Mouse (Mus musculus) kidney, postnatal 14 days (tissue): ENCODE data around the gene Cntnap4.

Source experiments
- DNase-seq: peaks from one replicate; pipeline ENCODE4 v3.0.0; 2022; ENCODE audit warnings: mixed read lengths

Cntnap4 gene

DNA sequence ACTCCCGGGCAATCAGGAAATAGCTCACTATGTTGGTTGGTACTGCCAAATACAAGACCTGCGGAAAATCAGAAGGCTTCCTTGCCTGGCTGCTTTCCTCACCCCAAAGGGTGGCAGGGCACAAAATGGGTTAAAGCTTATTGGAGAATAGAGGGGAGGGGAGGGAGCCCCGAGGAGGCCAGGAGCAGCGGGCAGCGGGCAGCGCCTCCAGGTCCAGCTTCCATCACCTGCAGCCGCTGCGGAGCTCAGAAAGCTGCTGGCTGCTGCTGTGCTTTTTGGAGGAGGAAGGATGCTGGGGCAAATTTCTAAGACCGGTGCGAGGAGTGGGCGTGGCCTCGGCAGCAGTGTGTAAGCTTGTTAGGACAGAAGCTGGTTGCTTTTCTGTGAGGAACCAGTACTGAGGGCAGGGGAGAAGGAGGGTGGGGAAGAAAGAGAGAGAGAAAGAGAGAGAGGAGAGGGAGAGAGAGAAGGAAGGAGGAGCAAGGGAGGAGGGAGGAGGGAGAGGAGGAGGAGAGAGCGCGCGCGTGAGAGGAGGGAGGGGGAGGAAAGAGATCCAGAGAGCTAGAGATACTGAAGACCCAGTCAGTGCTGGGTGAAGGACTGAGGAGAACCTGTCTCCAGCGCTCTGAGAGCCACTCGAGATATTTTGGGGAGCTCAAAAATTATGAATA, at the start of gene Cntnap4:
TSS of gene Cntnap4 (plus strand) at position 573 of the 671 bp plus-strand sequence.
- DNase-seq, result no peak

DNA sequence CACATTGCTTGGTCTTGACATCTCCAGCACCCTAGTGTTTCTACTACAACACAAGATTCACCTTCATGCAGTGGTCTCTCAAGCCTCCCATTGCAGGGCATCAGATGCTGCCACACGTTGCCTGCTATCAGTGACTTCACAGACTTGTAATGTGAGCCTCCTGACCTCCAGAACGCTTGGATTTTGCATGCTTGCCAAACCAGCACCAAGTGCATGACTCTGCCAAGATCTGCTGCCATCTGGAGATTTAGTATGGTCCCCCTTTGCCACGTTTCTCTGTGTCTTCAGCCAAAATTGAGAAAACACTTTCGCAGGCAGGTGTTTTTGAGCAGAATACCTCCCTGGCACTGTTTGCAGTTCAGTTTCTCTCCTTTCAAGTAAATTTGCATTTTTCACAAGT, 12.5 kb upstream of the Cntnap4 start:
- no peak for DNase-seq

- no peak for DNase-seq
Observed at GRCm38 (mm10) chr8:112570541-112570940, 698 bp downstream of the Cntnap4 start.

- peak; percentile 29 for DNase-seq
Observed at GRCm38 (mm10) chr8:112571337-112571904, 1.6 kb downstream of the Cntnap4 start.

GRCm38 (mm10) chr8:112581473-112581872, 11.6 kb downstream of the Cntnap4 start:
- no peak for DNase-seq

DNA sequence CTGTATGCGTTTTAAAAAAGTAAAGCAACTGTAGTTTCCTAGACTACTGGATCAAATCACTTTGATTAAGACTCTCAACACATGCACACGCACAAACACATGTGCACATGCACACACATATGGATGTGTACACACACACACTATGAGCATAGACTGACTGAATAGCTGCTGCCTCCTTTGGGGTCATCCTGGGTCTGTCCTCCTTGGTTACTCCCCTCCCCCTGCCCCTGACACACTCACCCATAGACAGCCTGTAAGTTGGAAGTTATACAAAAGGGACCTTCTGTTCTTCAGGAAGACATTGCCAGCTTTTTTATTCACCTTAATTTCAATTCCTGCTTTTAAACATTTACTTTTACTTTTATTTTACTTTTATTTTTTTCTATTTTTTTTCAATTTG, 13.6 kb downstream of the Cntnap4 start:
- no peak for DNase-seq

DNA sequence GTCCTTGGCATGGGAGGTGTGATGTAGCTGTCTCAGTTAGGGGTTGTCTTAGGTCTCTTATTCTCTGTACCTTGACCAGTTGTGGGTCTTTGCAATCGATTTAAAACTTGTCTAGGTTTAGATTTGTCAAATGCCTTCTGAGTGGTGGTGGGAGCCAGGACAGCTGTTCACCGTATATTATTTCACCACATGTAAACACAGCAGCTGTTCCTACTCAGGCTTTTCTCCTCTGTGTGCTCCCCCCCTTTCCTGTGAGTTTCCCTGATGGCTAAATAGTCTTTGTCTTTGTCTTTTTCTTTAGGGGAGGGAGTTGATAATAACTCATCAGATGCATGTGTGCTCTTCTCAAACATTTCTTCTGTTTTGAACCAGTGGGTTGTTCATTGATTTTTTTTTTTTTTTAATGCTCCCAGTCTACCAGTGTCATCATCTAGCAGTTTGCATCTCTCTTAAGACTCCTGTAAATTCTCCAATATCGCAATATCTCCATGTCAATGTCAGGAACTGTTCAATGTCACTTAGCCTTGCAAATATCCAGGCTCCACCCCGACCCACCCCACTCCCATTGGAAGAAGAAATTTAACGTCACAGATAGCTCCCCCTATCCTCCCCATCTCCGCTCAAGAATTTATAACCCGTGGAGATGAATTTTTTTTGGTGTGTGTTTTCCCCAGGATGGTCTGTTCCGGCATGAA, 18.7 kb downstream of the Cntnap4 start:
- DNase-seq, result no peak

- no peak for DNase-seq
Observed at GRCm38 (mm10) chr8:112589052-112589389, 19.2 kb downstream of the Cntnap4 start.

GRCm38 (mm10) chr8:112596023-112596776, 26.4 kb downstream of the Cntnap4 start:
- DNase-seq, result no peak

GRCm38 (mm10) chr8:112599975-112600374, 30.1 kb downstream of the Cntnap4 start:
- DNase-seq, result no peak

- no peak for DNase-seq
Observed at GRCm38 (mm10) chr8:112601150-112601549, 31.3 kb downstream of the Cntnap4 start.

DNA sequence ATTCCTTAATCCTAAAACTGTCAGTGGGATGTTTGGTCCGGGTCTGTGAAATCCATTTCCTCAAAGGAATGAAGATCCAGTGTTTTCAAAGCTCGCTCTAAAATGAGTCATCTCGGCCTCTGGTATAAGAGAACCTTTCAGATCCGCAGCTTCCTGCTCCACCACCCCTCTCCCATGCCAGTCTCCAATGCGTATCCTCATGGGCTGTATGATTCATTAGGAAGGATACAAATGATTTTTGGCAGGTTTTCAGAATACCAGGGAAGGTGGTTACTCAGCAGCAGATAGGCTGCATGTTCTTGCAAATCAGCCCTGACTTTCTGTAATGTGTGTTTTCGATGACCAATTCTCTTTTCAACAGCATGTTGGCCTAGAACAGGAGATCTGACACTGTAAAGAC, 40.3 kb downstream of the Cntnap4 start:
- no peak for DNase-seq

- no peak for DNase-seq
Observed at GRCm38 (mm10) chr8:112628791-112629190, 58.9 kb downstream of the Cntnap4 start.

- DNase-seq, result no peak
Observed at GRCm38 (mm10) chr8:112652657-112653056, 82.8 kb downstream of the Cntnap4 start.

DNA sequence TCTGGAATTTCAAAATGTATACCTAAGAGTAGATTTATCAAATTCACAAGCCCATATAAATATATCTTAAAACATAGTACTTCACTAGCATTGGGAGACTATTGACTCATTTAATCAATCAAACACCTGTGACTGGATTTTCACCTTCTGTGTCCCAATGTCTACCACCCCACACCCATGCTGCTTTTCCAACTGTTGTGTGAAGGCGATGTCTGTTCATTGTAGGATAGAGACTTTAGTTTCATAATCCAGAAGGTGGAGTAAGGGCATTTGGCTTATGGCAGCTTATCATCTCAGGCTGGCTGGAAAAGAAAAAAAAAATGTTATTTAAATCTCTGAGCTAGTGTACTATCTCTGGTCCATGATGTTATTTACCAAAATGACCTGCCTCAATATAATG, 83.4 kb downstream of the Cntnap4 start:
- DNase-seq, result no peak

- no peak for DNase-seq
Observed at GRCm38 (mm10) chr8:112653994-112654393, 84.2 kb downstream of the Cntnap4 start.

- no peak for DNase-seq
Observed at GRCm38 (mm10) chr8:112664067-112664466, 94.2 kb downstream of the Cntnap4 start.

GRCm38 (mm10) chr8:112674671-112675070, 104.8 kb downstream of the Cntnap4 start:
- no peak for DNase-seq

GRCm38 (mm10) chr8:112681757-112682156, 111.9 kb downstream of the Cntnap4 start:
- no peak for DNase-seq

DNA sequence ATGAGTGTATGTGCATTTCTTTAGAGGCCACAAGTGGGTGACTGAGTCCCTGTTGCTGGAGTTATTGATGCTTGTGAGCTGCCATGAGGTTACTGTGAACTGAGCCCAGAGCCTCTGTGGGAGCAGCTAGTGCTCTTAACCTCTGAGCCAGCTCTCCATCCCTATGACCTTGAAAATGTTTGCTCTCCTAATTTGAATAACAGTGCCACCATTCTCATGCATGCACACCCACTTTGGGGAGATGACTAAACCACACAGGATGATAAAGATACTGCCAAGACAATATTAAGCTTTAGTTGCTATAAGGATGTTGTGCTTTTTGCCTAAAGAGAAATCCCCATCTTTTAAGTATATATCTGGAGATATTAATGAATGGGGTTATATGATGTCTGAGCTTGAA, 125.9 kb downstream of the Cntnap4 start:
- no peak for DNase-seq

- DNase-seq, result no peak
Observed at GRCm38 (mm10) chr8:112698141-112698540, 128.3 kb downstream of the Cntnap4 start.

DNA sequence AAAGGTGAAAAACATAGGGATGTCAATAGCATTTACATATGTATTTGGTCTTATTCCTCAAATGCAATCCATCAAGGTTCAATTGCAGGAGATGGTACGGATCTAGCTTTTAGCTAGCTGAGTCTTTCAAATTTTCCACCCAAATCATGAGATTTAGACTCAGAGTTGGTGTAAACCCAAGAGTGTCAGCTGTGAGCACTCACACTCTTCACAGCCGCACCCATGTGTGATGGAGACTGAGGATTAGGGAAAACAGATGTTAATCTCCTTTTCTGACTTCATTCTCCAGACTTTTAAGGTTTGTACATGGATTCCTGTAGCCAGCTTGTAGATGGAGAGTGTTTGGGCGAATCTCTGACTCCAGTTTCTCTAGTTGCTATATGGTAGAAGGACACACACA, 147.1 kb downstream of the Cntnap4 start:
- no peak for DNase-seq

- DNase-seq, result no peak
Observed at GRCm38 (mm10) chr8:112724918-112725317, 155.1 kb downstream of the Cntnap4 start.
